Mouse (Mus musculus) heart, postnatal 14 days (tissue): ENCODE measurements around the gene Ywhag. TPM values are rescaled to one million over a fixed set of nuclear protein-coding genes. Genes with fewer than 3 reads are reported as not detected.

Experiments used
- total RNA-seq, 2 experiments: library from RNA; stranded (reverse); gene quantifications; 2 replicates each; pipeline ENCODE4 v1.2.3; 2021

Ywhag gene
- total RNA-seq, 2 experiments from 2014 or later: 284 to 301 TPM

Other genes with a start within 250 kb of the Ywhag start
- gene Tmem120a, start 190.2 kb downstream of the Ywhag start, total RNA-seq: 10 to 100 TPM in 1 of 2 experiments, 1 to 10 TPM in 1; 10.0 to 10.3 TPM
- gene Styxl1, start 156.2 kb downstream of the Ywhag start, total RNA-seq: under 1 TPM in 1 of 2 experiments, not detected in 1; 0.34 TPM
- 1,000 to 10,000 TPM; 1,831 to 1,920 TPM for gene Mdh2, start 156.1 kb downstream of the Ywhag start, total RNA-seq
- under 1 TPM in 1 of 2 experiments, not detected in 1; 0.10 TPM for gene Srrm3, start 127.7 kb downstream of the Ywhag start, total RNA-seq
- gene Hspb1, start 46.7 kb downstream of the Ywhag start, total RNA-seq: 100 to 1,000 TPM; 271 to 306 TPM
- 1 to 10 TPM in 1 of 2 experiments, under 1 TPM in 1; 0.41 to 1.3 TPM for gene Ssc4d, start 39.9 kb upstream of the Ywhag start, total RNA-seq
- not detected for gene Zp3, start 45.5 kb upstream of the Ywhag start, total RNA-seq
- gene Dtx2, start 60.2 kb upstream of the Ywhag start, total RNA-seq: 1 to 10 TPM; 8.5 to 8.9 TPM
- gene Upk3b, start 103.9 kb upstream of the Ywhag start, total RNA-seq: 10 to 100 TPM; 24.8 to 26.5 TPM
- not detected for gene Upk3bl, start 119.9 kb upstream of the Ywhag start, total RNA-seq
- gene Rasa4, start 149.3 kb upstream of the Ywhag start, total RNA-seq: 1 to 10 TPM; 6.6 to 8.3 TPM
- gene Polr2j, start 182.0 kb upstream of the Ywhag start, total RNA-seq: 10 to 100 TPM; 61.5 to 63.4 TPM
- 1 to 10 TPM; 6.5 to 7.0 TPM for gene Lrwd1, start 201.5 kb upstream of the Ywhag start, total RNA-seq
- gene Alkbh4, start 201.5 kb upstream of the Ywhag start, total RNA-seq: 1 to 10 TPM; 4.6 to 6.0 TPM
- gene Orai2, start 236.1 kb upstream of the Ywhag start, total RNA-seq: 1 to 10 TPM; 2.3 to 3.4 TPM